8 mouse cellular contexts compared by ENCODE assay signal in the genomic region with DNA sequence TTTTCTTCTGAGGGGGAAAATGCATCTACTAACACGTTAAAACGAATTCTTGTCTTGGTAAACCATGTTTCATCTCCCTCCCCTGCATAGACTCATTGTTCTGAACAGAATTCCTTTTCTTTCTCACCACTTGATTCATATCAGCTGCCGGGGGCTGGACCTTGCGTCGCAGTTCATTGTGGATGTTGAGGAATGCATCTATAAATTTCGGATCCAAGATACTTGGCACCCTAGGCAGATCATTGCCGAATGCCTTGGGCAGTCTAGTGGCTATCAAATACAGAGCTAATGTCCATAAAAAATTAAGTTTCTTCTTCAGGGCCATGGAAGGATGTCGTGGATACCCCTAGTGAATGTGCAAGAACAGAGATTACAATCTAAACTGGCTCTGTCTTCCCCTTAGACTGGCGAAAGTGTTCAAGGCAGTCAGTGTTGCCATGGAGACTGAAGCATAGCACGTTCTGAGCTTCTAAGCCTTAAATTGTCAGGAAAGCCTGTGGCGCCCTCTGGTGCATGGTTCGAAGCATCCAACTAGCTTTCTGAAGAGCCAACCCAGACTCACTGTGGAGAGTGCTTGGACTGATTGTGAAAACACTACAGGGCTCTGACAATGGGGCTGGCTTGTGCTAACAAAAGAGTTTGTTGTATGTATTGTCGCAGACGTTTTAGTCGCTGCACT. TPM values are rescaled to one million over a fixed set of nuclear protein-coding genes. Genes with fewer than 3 reads are reported as not detected.
DNase-seq lines count a peak whose midpoint lies in the region; ATAC-seq and TF ChIP-seq lines count a peak whose summit lies in the region.
"Not testable (repeated sequence)": the region's sequence is repeated elsewhere in the genome, so short reads cannot be mapped to it uniquely, and the experiment has no call there.

A gene (minus strand): TSS at position 446 of the 679 bp plus-strand sequence.

- peak; percentile 93 for DNase-seq in brain, embryonic 18.5 days (ENCODE audit: low read depth, low spot score)
- DNase-seq in forebrain, embryonic 10.5 days (ENCODE audit: extremely low spot score, low spot score) = peak; percentile 78
- DNase-seq in heart, postnatal 0 days (ENCODE audit: low spot score) = peak; percentile 53
- DNase-seq in kidney, postnatal 25 days = peak; percentile 68 to 76
- DNase-seq in liver, embryonic 11.5 days (ENCODE audit: low spot score) = peak; percentile 60
- DNase-seq in splenic B cell, adult 2 months (ENCODE audit: low read depth, low spot score) = peak; percentile 58

- not testable (repeated sequence) for H3K27ac ChIP-seq in forebrain, embryonic 10.5 days; heart, postnatal 0 days (ENCODE audit: low read depth); liver, embryonic 11.5 days (ENCODE audit: low read depth, low read length)

- not testable (repeated sequence) for TF ChIP-seq POLR2A in myocyte (IDR thresholded peaks at IDR 0.05; ENCODE audit: insufficient read length, low read depth)

- peak; percentile 67 for TF ChIP-seq CTCF in heart, postnatal 0 days (IDR thresholded peaks at IDR 0.05; ENCODE audit: low read depth)

- H3K36me3 ChIP-seq in forebrain, embryonic 10.5 days (replicated peaks); heart, postnatal 0 days (replicated peaks; ENCODE audit: control insufficient read depth, insufficient read depth, low read length); liver, embryonic 11.5 days (ENCODE audit: control insufficient read depth, insufficient read depth, low read length); myocyte (ENCODE audit: control insufficient read depth, insufficient read depth); splenic B cell, adult 2 months (ENCODE audit: control insufficient read depth, insufficient read depth, low read length, poor library complexity, severe bottlenecking): not testable (repeated sequence)

- not testable (repeated sequence) for TF ChIP-seq EP300 in heart, postnatal 0 days (IDR thresholded peaks at IDR 0.05; ENCODE audit: low read depth)

- H3K9me3 ChIP-seq in forebrain, embryonic 10.5 days; heart, postnatal 0 days (replicated peaks; ENCODE audit: control insufficient read depth, low read length); liver, embryonic 11.5 days (ENCODE audit: control insufficient read depth, low read length): not testable (repeated sequence)

- ATAC-seq in CD4-positive, CD25-positive, alpha-beta regulatory T cell, adult 4 months = peak; percentile 45
- not testable (repeated sequence) for ATAC-seq in heart, postnatal 0 days (ENCODE audit: insufficient read depth, low read depth)
- ATAC-seq in liver, embryonic 11.5 days (replicated peaks; ENCODE audit: low FRiP score) = peak; percentile 73

- not testable (repeated sequence) for H3K4me3 ChIP-seq in forebrain, embryonic 10.5 days; heart, postnatal 0 days (ENCODE audit: low read depth, low read length); liver, embryonic 11.5 days (ENCODE audit: low read depth, low read length); myocyte

- H3K4me2 ChIP-seq in heart, postnatal 0 days (ENCODE audit: low read depth, low read length); liver, embryonic 11.5 days: not testable (repeated sequence)
- H3K4me2 ChIP-seq in myocyte (ENCODE audit: low read depth) = peak within 1 kb of the TSS; percentile 50

- H3K9ac ChIP-seq in heart, postnatal 0 days (replicated peaks; ENCODE audit: low read depth, low read length); liver, embryonic 11.5 days (ENCODE audit: low read depth, low read length): not testable (repeated sequence)

- H3ac ChIP-seq in myocyte (ENCODE audit: control insufficient read depth, insufficient read length) = not testable (repeated sequence)

- H3K4me1 ChIP-seq in forebrain, embryonic 10.5 days = peaks cover 22% of the 10 kb centered on the region
- H3K4me1 ChIP-seq in heart, postnatal 0 days (ENCODE audit: control insufficient read depth, insufficient read depth); liver, embryonic 11.5 days (replicated peaks; ENCODE audit: control insufficient read depth, insufficient read depth, low read length): not testable (repeated sequence)

- H3K79me2 ChIP-seq in myocyte (ENCODE audit: control insufficient read depth, insufficient read depth) = not testable (repeated sequence)

- 27% methylated on average over 15 of the region's 15 CpGs for WGBS in forebrain, embryonic 10.5 days
- 23% methylated on average over 15 of the region's 15 CpGs for WGBS in heart, postnatal 0 days
- WGBS in liver, embryonic 11.5 days = 30% methylated on average over 15 of the region's 15 CpGs

- not testable (repeated sequence) for H3K27me3 ChIP-seq in forebrain, embryonic 10.5 days (ENCODE audit: poor library complexity, severe bottlenecking); heart, postnatal 0 days (ENCODE audit: control insufficient read depth, insufficient read depth, low read length); liver, embryonic 11.5 days (replicated peaks; ENCODE audit: control insufficient read depth, insufficient read depth, low read length); myocyte (ENCODE audit: control insufficient read depth, insufficient read depth, insufficient read length); splenic B cell, adult 2 months (ENCODE audit: control insufficient read depth, insufficient read depth, low read length, poor library complexity, severe bottlenecking)

RNA-seq across cellular contexts. Expression of the gene that starts here (rescaled TPM):
- not detected for polyA plus RNA-seq in CD4-positive, CD25-positive, alpha-beta regulatory T cell, adult 4 months (2017; shearing (Covaris generic))
- polyA plus RNA-seq in forebrain, embryonic 10.5 days (2016; fragmentation: Nextera tagmentation; extraction: Ambion mirVana) = not detected in 2 replicates
- total RNA-seq in heart, postnatal 0 days (2014; rRNA removed; ENCODE audit: low replicate concordance) = not detected in 2 replicates
- not detected in 2 replicates for polyA plus RNA-seq in heart, postnatal 0 days (2015; fragmentation: Nextera tagmentation; extraction: Ambion mirVana)
- not detected in 2 replicates for polyA plus RNA-seq in liver, embryonic 11.5 days (2014; fragmentation: Nextera tagmentation; extraction: Ambion mirVana)
- polyA plus RNA-seq in myocyte (2012; fragmentation: generic; extraction: Trizol) = not detected

Comparison
In these comparisons a context has a peak if more than half of its experiments do, and no peak if none do; other contexts are left out.
1. Peak in ATAC-seq in CD4-positive, CD25-positive, alpha-beta regulatory T cell, adult 4 months; RNA of the gene not detected or under 1 TPM.
2. Peak in DNase-seq in forebrain, embryonic 10.5 days; RNA of the gene not detected or under 1 TPM.
3. Peak in DNase-seq in heart, postnatal 0 days; RNA of the gene not detected or under 1 TPM.
4. Peak in DNase-seq and ATAC-seq in liver, embryonic 11.5 days; RNA of the gene not detected or under 1 TPM.